Mouse (Mus musculus) gastrocnemius, adult 8-10 months (tissue): ENCODE measurements at regions not wholly inside any gene's neighbourhood (a gene's known extent, or its start where the extent isn't known, plus 50 kb on each side); places are given as distances from the start of the nearest gene placed in this dataset.
A peak's percentile ranks its signal among the peaks of the same experiment; 100 is the strongest.

Experiments used
- DNase-seq, 2 experiments: peaks; one replicate each; pipeline ENCODE4 v3.0.0; 2022; ENCODE audit warnings: low spot score in 2 of 2

DNA sequence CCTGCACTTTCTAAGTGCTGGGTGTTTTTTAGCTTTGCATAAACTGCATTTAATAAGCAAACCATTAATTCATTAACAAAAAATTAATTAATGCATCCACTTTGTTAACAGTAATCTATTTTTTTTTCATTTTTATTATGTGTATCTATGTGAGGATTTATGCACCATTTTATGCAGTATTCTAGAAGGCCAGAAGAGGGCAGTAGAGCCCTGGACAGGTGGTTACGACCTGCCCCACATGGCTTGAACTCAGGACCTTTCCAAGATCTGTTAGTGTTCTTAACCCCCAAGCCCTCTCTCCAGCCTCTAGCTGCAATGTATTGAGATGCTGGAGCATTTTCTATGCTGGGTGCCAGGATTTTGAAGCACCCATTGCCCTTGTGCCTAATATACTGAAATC lies 377.6 kb upstream of the Tbx3 start:
- DNase-seq = no peak

GRCm38 (mm10) chr5:119299311-119299710 lies 371.2 kb upstream of the Tbx3 start:
- no peak for DNase-seq

GRCm38 (mm10) chr5:119300106-119300505 lies 370.4 kb upstream of the Tbx3 start:
- no peak for DNase-seq

DNA sequence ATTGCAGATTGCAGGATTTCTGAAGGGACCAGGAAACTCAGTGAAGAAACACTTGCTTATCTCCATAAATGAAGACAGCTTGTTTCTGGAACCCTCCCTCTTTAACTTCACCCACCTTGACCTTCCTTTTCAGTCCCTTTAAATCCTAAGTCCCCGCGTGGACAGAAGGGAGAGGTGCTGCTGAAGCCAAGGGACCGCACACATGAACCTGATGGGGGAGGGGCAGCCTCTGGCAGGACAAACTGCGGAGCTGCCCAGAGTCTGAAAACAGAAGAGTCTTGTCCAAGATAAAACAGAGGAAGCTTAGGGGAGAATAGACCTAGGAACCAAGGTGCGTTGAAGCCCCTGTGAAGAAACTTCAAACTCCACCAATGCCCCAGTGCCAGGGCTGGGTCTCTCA lies 368.9 kb upstream of the Tbx3 start:
- no peak for DNase-seq

- DNase-seq = no peak
Measured at GRCm38 (mm10) chr5:119304721-119305120, 365.7 kb upstream of the Tbx3 start.

DNA sequence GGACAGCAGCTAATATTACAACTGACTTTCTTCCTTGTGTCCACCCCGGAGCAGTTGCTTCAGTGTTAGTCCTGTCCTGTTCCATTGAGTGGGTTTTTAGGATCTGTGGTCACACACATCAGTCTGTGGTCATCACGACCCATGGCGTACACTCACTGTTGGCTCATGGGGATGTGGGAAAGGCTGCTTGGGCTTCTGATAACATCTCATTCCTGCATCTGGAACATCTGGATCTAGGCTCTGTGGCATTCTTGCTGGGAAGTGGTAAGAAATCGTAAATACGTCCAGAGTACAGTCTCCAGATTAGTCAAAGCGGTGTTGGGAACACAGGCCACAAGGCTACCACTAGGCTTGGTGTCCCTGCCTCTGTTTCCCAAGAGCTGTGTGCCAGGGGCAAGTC lies 362.7 kb upstream of the Tbx3 start:
- no peak for DNase-seq

- DNase-seq = no peak
Measured at GRCm38 (mm10) chr5:119310178-119310930, 360.1 kb upstream of the Tbx3 start.

DNA sequence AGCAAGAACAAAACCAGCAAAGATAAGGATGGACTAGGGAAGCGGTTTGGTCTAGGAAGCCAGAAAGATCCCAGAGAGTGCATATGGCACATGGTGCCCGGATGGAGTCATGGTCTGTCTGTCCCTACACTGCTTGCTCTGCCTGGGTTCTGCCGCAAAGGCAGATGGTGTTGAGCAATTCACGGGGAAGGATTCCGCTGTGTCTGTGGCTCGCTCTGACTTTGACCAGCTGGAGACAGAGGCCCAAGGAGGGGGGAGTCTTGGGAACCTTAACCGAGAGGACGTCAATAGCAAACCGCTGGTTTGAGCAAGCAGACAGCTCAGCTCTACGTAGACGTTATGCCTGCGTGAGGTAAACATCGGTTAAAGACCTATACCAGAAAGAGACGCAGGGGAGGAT lies 357.7 kb upstream of the Tbx3 start:
- DNase-seq = no peak

DNA sequence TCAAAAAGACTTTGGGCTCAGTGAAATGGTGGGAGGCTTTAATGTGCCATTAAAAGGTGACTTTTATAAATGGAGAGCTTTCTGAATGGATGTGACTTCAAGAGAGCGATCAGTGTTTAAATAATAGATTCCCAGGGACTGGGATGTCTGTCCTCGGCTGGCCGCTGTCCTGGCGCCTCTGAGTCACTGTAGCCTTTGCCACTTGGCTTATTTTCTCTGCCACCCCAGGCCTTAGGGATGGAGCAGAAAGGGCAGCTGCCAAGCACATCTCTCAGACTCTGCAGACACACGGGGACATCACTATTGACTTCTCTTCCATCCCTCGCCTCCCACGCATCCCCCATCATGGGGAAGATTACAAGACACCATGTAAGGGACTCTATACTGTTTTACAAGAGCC lies 355.3 kb upstream of the Tbx3 start:
- DNase-seq = no peak

DNA sequence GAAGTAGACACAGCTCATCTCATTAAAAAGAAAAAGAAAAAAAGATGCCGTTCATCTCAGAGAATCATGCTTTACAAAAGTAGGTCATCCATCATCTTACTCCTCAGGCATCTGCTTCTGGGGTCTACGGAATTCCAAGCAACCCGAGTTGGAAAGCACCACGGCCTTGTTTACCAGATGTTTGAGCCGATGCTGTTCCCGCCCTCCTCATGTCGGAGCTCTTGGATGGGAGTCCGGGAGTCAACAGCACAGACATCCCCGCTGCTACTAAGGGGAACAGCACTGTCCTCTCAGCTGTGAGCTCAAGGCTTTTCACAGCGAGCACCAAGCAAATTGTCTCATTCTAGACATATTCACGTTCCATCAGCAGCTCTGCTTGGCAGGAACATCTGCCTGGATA lies 352.9 kb upstream of the Tbx3 start:
- no peak for DNase-seq

- DNase-seq = no peak
Measured at GRCm38 (mm10) chr5:119321368-119322144, 348.9 kb upstream of the Tbx3 start.

DNA sequence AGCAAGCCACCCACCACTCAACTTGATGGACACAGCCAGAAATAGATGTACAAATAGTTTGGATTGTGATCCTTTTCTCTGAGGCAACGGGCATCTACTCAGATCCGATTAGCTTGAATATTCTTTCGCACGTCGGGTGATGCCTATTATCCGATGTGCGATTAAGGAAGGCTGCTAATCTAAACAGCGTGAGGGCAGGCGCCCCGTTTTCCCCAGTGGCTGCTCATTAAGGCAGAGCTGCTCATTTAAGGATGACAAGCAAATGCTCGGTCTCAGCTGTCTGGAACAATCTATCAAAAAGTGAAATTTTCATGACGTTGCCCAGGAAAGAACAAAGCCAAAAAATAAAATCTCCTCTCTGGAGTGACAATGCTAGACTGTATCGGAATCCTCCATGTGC lies 348.1 kb upstream of the Tbx3 start:
- DNase-seq = no peak

DNA sequence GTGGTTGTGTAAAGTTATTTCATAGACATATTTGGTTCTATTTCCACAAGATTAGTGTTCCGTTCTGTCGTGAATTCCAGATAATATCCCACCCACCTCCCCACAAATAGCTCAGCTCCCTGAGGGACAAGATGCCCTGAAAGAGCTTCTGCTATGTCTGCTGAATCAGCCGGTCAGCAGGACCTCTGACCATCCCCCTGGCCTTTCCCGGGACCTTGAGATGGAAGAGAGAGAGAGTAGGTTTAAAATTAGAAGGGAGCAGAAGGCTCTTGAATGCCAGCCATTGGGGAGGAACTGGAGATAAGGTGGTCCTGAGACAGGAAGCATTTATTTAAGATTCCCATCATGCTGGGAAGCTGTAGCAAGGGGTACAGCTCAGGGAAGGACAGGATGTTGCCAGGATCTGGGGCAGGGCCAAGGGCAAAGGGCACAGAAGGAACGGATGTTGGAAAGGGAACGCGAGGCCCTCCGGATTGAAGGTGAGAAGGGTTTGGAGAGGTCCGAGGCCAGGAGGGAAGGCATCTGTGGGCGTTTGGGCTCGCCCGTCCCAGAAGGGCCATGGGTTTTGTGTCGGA lies 344.7 kb upstream of the Tbx3 start:
- DNase-seq = no peak

GRCm38 (mm10) chr5:119326895-119327294 lies 343.6 kb upstream of the Tbx3 start:
- DNase-seq = no peak

- DNase-seq = no peak
Measured at GRCm38 (mm10) chr5:119328971-119329370, 341.5 kb upstream of the Tbx3 start.

GRCm38 (mm10) chr5:119329371-119329770 lies 341.1 kb upstream of the Tbx3 start:
- DNase-seq = no peak

DNA sequence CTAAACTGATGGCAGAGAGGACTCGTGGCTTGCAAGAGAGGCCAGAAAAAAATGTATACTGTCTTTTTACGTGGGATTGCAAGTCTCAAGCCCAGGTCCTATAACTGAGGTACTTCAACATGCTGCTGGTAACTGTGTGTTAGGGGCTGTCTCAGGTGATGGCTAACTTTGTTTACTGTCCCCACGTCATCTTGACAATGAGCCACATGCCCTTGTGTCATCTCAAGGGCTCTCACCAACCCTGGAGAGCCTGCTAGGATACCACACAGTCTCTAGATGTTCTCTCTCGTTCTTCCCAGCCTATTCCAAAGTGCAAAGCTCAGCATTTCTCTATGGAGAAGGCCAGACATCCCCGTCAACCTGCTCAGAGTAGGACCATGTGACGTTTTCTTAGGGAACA lies 340.6 kb upstream of the Tbx3 start:
- DNase-seq = no peak

DNA sequence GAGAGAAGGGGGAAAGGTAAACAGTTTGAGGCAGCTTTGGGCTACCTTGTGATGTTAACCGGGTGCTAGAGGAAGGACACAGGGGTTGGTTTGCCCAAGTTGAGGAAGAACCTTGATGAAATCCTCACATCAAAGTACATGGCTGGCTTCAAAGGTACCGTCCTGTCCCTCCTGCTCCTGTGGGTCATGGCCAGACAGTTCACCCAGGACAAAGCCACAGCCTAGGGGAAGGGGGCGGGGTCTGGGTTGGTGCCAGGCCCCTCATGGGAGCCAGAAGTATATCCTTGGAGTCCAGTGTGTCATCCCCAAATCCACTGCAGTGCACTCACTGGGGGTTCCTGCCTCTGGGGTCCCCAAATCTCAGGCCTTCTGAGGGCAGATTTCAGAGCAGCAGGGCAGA lies 339.0 kb upstream of the Tbx3 start:
- no peak for DNase-seq

DNA sequence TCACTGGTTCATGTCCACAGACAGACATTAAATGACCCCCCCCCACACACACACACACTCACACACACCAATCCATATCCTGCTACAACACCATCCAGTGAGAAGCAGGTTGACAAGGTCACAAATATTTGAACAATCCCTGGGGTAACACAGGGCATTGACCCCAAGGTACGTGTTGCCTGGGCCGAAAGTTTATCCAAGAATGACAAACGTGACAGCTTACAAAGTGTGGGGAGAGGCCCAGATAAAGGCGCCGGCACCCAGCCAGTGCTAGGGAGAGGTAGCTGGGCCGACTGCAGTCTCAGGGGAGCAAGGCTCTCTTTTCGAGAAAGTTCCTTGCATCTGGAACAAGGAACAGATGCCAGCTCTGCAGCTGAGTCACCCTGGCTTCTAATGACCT lies 337.8 kb upstream of the Tbx3 start:
- no peak for DNase-seq

DNA sequence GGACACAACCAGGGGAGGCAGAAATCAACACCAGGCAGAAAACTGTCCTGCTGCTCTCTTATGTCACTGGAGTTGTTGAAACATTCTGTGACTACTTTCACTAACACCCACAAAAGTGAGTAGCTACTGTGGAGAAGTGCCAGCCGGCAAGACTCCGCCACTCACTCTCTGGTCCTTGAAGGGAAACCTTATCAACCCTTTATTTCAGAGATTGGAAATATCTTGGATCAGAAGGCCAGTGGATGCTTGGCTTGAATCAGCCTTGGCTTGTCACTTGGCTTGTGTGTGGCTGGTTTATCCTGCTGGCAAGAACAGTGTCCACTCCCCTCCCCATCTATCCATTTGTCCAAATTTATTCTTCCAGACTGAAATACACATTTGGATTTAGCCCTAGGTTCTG lies 335.3 kb upstream of the Tbx3 start:
- DNase-seq = no peak

DNA sequence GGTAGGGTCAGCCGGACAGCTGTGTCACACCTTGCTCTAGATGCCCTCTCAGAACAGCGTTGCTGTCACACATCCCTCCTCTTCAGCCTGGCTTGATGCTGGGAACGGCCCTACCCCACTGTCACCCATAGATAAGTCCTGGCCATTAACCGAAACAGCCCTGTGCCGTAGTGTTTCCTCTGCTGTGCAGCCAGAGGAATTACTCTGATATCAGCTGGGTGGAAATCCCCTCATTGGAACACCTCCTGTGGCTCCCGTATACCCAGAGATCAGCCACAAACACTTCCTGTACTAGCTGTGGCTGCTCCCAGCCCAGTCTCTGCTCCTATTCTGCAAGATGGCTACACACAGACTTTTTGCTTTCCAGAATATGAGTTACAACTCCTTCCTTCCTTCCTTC lies 334.5 kb upstream of the Tbx3 start:
- no peak for DNase-seq

DNA sequence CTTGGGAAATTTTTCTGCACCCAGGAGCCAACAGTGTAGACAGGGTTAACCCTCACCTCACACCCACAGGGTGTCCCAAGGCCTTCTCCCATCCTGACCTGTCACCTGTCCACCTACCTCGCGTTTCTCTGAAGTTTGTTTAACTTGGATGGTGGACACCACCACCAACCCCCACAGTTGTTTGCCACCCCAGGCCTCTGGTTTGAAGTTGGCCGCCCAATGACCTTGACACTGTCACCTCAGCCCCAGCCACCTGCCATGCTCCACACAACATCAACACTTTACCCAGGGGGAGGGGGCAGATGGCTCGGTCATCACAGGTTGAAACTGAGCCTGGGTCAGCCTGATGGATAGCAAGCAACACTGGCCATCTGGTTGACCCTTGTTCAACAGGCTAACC lies 332.7 kb upstream of the Tbx3 start:
- no peak for DNase-seq

DNA sequence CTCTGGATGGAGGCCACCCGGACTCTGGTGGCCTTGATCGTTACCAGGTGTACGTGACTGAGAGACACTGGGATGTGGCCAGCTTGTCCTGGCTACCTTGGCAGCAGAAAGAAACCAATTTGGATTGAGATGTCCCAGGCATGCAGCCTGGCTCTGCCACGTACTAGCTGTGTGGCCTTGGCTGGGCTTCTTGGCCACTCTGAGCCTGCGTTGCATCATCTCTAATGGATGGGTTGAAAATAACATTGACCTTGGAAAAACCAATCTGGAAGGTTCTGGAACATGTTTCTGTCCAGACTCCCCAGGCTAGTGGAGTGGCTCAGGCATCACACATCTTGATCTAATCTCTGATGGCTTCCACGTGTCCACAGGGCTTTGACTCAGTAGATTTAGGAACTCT lies 331.8 kb upstream of the Tbx3 start:
- peak in 1 of 2 experiments; percentile 22 for DNase-seq
